Mouse (Mus musculus): ENCODE data around the gene Ash1l.
A peak's percentile ranks its signal among the peaks of the same experiment; 100 is the strongest.

The Ash1l gene

GRCm38 (mm10) chr3:88950576-88951326, at the start of gene Ash1l, which contains the start of gene Dap3:
TSS of gene Ash1l (plus strand) at chr3:88950622.
TSS of gene Dap3 (minus strand) at chr3:88951181.
- peak; percentile 89 for DNase-seq (ENCODE audit: low read depth, low spot score)

DNA sequence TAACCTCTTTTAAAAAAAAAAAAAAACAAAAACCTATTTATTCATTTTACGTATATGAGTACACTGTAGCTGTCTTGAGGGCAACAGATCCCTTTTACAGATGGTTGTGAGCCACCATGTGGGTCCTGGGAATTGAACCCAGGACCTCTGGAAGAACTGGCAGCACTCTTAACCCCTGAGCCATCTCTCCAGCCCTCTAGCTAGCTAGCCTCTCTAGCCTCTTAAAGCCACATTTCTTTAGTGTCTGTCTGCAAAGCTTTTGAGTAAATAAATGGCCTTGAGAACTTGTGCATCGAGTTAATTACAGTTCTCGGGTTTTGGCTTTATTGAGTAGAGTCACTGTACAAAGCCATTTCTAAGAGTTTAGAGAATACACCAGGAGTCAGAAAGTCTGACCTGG, 45.6 kb upstream of the Ash1l start:
- no peak for DNase-seq (ENCODE audit: low read depth, low spot score)

DNA sequence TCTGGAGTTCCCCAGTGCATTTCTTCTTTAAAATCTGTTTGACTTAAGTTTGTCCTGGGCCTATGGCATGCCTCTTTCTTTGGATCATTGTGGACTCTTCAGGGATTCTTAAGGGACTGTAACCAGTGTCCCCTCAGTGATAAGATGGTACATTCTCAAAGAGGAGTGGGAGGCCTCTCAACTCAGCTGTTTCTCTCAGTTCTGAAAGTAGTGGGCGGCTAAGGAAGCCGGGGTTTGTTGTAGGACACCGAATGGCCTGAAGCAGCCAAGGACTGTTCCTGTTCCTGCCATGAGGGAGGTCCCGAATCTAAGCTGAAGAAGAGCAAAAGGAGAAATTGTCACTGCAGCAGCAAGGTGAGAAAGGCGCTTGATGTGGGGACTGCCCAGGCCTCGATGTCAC, 45.2 kb upstream of the Ash1l start:
- no peak for DNase-seq (ENCODE audit: low read depth, low spot score)

DNA sequence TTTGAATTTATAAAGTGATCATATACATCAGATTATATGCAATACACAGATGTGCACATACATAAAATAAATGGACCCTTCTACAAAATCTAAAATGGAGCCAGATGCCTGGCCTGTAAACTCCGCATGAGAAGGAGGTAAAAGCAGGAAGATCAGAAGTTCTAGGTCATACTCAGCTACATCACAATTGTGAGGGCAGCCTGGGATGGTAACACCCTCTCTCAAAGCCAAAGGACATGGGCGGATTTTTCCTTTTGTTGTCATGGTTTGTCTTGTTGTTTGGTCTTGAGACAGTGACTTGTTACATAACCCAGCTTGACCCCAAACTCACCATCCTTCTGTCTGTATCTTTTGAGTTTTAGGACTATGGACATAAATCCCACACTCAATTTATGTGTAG, 44.7 kb upstream of the Ash1l start:
- DNase-seq (ENCODE audit: low read depth, low spot score), result no peak

- DNase-seq (ENCODE audit: low read depth, low spot score), result no peak
These were observed 43.8 kb upstream of the Ash1l start for GRCm38 (mm10) chr3:88906393-88907159.

DNA sequence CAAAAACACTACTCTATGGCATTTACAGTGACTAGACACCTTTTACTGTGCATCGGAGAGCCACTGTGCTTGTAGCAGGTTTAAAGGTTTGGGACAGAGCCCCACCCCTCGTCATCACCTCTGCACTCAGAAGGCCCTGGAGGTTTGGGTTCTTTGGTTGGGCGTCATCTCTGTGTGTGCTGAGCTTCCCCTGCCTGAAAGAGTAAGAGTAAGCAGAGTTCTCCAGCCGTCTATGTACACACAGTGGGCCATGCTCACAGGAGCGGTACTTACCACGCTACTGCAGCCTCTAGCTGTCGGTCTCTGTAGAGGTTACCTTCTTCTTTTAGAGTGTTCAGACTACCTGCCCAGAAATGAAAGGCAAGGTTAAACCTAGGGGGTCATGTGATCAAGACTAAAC, 37.8 kb upstream of the Ash1l start:
- DNase-seq (ENCODE audit: low read depth, low spot score), result no peak

- DNase-seq (ENCODE audit: low read depth, low spot score), result peak; percentile 95
These were observed 36.7 kb upstream of the Ash1l start, which contains the start of gene Msto1 for GRCm38 (mm10) chr3:88913511-88914383. TSS of gene Msto1 (minus strand) at chr3:88913999.

DNA sequence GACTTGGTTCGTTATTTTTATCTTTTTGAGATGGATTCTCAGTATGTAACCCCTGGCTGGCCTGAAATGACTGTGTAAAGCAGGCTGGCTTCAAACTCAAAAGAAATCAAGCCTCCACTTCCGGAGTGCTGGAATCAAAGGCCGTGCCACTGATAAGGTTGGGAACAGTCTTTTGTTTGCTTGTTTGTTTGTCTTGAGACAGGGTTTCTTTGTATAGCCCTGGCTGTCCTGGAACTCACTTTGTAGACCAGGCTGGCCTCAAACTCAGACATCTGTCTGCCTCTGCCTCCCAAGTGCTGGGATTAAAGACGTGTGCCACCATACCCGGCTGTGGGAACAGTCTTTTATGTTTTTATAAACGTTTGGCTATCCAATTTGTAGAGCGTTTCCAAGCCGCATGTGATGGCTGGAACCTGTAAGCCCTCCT, 36.0 kb upstream of the Ash1l start:
- DNase-seq (ENCODE audit: low read depth, low spot score), result no peak

GRCm38 (mm10) chr3:88918981-88919380, 31.4 kb upstream of the Ash1l start:
- DNase-seq (ENCODE audit: low read depth, low spot score), result no peak

DNA sequence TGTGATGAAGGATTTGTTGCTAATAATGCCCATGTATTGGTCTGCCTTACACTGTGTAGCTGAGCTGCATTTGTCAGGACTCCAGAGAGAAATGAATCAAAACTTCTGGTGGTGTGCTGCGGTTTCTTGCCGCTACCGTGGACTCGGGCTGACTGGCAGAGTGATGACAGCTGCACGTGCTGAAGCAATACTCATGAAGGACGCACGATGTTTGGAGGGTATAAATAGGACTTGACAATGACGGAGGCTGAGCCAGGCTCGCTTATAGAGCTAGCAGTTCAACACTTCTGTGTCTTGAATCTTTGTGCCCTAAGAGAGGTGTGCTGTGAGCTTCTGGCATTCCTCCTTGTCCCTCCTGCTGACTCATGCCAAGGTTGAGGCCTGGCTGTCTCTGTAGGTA, 29.0 kb upstream of the Ash1l start:
- DNase-seq (ENCODE audit: low read depth, low spot score), result no peak

GRCm38 (mm10) chr3:88923989-88924591, 26.3 kb upstream of the Ash1l start:
- no peak for DNase-seq (ENCODE audit: low read depth, low spot score)

GRCm38 (mm10) chr3:88925651-88926050, 24.8 kb upstream of the Ash1l start:
- DNase-seq (ENCODE audit: low read depth, low spot score), result no peak

DNA sequence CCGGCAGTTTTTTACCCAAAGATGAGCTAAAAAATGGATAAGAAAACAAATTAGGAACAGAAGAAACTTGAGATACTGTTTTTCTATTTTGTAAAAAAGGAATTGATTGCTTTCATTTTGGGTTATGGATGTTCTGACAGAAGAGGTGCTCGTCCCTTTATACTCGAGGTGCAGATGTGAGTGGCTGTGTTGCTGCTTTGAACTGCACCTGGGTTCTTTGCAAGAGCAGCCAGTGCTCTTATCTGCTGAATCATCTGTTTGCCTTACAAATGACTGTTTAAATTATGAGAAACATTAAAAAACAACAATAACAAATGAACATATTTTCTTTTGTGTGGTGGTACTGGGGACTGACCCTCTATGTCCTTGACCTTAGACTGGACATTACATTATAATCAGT, 20.9 kb upstream of the Ash1l start:
- DNase-seq (ENCODE audit: low read depth, low spot score), result no peak

DNA sequence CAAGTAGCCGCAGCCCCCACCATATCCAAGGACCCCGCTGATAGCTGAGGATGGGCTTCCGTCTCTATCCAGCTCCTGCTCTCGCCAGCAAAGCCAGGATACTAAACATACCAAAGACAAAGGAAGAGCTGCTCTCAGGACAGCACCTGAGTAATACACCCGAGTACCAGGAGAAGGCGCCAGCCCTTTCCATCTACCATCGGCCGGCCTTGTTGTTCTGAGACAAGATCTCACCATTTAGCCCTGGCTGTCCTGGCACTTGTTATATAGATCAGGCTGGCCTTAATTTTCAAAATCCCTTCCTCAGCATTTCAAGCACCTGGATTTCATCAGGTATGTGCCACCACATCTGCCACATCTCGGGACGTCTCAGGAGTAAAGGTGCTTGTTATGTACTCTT, 11.4 kb upstream of the Ash1l start:
- no peak for DNase-seq (ENCODE audit: low read depth, low spot score)

GRCm38 (mm10) chr3:88939749-88940148, 10.7 kb upstream of the Ash1l start:
- peak; percentile 77 for DNase-seq (ENCODE audit: low read depth, low spot score)

DNA sequence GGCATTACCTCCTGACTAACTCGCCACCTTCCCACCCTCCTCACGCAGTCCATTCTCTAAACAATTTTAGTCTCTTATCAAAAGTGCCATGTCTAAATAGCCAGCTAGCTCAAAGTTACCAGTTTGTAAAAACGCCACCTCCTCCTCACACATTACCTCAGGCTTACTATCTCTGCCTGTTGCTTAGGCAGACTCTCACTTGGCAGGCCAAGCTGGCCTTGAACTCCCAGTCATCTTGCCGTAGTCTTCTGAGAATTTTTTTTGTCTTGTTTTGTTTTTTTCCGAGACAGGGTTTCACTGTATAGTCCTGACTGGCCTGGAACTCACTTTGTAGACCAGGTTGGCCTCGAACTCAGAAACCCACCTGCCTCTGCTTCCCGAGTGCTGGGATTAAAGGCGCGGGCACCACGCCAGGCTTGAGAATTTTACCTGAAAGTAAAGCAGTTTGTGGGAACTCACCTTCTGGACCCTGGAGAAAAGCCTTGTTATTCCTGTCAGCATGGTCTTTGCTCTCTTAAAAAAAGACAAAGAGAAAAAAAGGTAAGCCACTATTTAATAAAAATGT, 8.0 kb upstream of the Ash1l start:
- DNase-seq (ENCODE audit: low read depth, low spot score), result no peak

- no peak for DNase-seq (ENCODE audit: low read depth, low spot score)
These were observed 6.3 kb upstream of the Ash1l start for GRCm38 (mm10) chr3:88944109-88944508.

DNA sequence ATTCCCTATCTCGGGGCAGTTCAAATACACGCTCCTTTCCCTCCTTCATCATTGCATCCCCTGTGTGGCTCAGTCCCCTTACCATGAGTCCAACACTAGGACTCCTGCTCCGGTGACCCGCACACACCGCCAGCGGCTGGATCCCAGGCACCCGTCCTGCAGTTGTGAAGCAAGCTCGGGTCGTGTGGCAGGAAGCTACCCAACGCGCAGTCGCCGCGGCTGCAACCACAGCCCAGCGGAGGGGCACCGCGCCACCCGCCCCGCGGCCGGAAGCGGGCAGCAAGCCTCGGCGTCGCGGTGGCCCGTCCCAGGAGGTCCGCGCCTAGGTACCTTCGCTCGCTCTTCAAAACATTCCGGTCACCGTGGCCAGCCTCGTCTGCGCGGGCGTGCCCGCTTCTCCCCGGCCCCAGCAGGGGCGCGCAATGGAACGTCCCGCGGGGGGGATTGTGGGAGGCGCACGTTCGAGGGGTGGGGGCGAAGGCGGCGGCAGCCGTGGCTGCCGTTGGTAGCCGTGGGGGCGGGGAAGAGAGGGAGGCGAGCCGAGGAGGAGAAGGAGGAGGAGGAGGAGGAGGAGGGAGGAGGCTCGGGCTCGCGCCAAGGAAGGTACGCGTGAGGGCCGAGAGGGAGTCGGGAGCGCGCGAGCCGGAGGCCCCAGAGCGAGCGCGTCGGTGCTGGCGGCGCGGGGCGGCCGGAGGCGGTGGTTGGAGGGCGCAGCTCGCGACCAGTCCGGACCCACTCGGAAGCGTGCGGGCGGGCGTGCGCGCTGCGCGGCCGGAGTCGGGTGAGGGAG, 441 bp upstream of the Ash1l start:
- peak; percentile 92 for DNase-seq (ENCODE audit: low read depth, low spot score)

- no peak for DNase-seq (ENCODE audit: low read depth, low spot score)
These were observed 942 bp downstream of the Ash1l start for GRCm38 (mm10) chr3:88951327-88951800.

- DNase-seq (ENCODE audit: low read depth, low spot score), result no peak
These were observed 2.8 kb downstream of the Ash1l start for GRCm38 (mm10) chr3:88953246-88953645.
